Mouse (Mus musculus) adrenal gland, adult 2 months (tissue): Measurements from ENCODE around the gene Polr3e. TPM values are rescaled to one million over a fixed set of nuclear protein-coding genes. Genes with fewer than 3 reads are reported as not detected.

Source experiments
- DNase-seq: peaks from one replicate; pipeline ENCODE4 v3.0.0; 2021
- long read RNA-seq: library from polyadenylated mRNA; stranded (forward); transcript quantifications from one replicate; pipeline ENCODE4 v2.0.0, GENCODE M21; 2021
- polyA plus RNA-seq: library from polyadenylated mRNA; depleted of rRNA; stranded (reverse); fragments of >200 nt; gene quantifications from 2 replicates; pipeline ENCODE4 v1.2.3, GENCODE M21; 2012; rRNA removed
- total RNA-seq, 2 experiments: library from RNA; stranded (reverse); gene quantifications; 2 replicates each; pipeline ENCODE4 v1.2.3; 2021

The Polr3e gene
- total RNA-seq (10 to 100 TPM; 22.5 to 23.0 TPM), polyA plus RNA-seq (15.1 and 15.5 TPM in 2 replicates)
- long read RNA-seq, full-length matches to known transcripts: 20 of 27 reads
- long read RNA-seq, partial matches to known transcripts: 2 of 27 reads
- long read RNA-seq, other reads (novel, unspliced or antisense): 5 of 27 reads

GRCm38 (mm10) chr7:120917592-120918461 is at the start of gene Polr3e:
Gene Polr3e (plus strand): TSS chr7:120917744.
- DNase-seq: peak; percentile 99

GRCm38 (mm10) chr7:120869883-120870282 is 47.7 kb upstream of the Polr3e start:
- DNase-seq: no peak

- DNase-seq: no peak
Observed at GRCm38 (mm10) chr7:120870431-120871008, 47.0 kb upstream of the Polr3e start.

GRCm38 (mm10) chr7:120873083-120873482 is 44.5 kb upstream of the Polr3e start:
- no peak for DNase-seq

- DNase-seq: no peak
Observed at GRCm38 (mm10) chr7:120874021-120874420, 43.5 kb upstream of the Polr3e start.

- no peak for DNase-seq
Observed at GRCm38 (mm10) chr7:120874764-120875539, 42.6 kb upstream of the Polr3e start.

GRCm38 (mm10) chr7:120875540-120876388 is 41.8 kb upstream of the Polr3e start:
- DNase-seq: no peak

GRCm38 (mm10) chr7:120878271-120878670 is 39.3 kb upstream of the Polr3e start:
- no peak for DNase-seq

GRCm38 (mm10) chr7:120879972-120880371 is 37.6 kb upstream of the Polr3e start:
- no peak for DNase-seq

- no peak for DNase-seq
Observed at GRCm38 (mm10) chr7:120880770-120881169, 36.8 kb upstream of the Polr3e start.

- DNase-seq: no peak
Observed at GRCm38 (mm10) chr7:120881451-120881850, 36.1 kb upstream of the Polr3e start.

GRCm38 (mm10) chr7:120882674-120883073 is 34.9 kb upstream of the Polr3e start:
- no peak for DNase-seq

GRCm38 (mm10) chr7:120883523-120884290 is 33.8 kb upstream of the Polr3e start:
- DNase-seq: no peak

- no peak for DNase-seq
Observed at GRCm38 (mm10) chr7:120884746-120885145, 32.8 kb upstream of the Polr3e start.

- DNase-seq: no peak
Observed at GRCm38 (mm10) chr7:120893123-120893522, 24.4 kb upstream of the Polr3e start.

- no peak for DNase-seq
Observed at GRCm38 (mm10) chr7:120897054-120897453, 20.5 kb upstream of the Polr3e start.

- DNase-seq: peak; percentile 33
Observed at GRCm38 (mm10) chr7:120897711-120898335, 19.7 kb upstream of the Polr3e start.

GRCm38 (mm10) chr7:120900191-120900590 is 17.4 kb upstream of the Polr3e start:
- no peak for DNase-seq

GRCm38 (mm10) chr7:120901701-120902100 is 15.8 kb upstream of the Polr3e start:
- no peak for DNase-seq

GRCm38 (mm10) chr7:120902931-120903330 is 14.6 kb upstream of the Polr3e start:
- no peak for DNase-seq
